Mouse (Mus musculus) CD4-positive helper T cell, adult 2 months (primary cell): Measurements from ENCODE around the gene Rufy3.

Experiments
- DNase-seq: peaks from one replicate; pipeline ENCODE4 v3.0.0-alpha.2; 2012; ENCODE audit warnings: low read depth, missing footprints, low spot score

Rufy3 gene

DNA sequence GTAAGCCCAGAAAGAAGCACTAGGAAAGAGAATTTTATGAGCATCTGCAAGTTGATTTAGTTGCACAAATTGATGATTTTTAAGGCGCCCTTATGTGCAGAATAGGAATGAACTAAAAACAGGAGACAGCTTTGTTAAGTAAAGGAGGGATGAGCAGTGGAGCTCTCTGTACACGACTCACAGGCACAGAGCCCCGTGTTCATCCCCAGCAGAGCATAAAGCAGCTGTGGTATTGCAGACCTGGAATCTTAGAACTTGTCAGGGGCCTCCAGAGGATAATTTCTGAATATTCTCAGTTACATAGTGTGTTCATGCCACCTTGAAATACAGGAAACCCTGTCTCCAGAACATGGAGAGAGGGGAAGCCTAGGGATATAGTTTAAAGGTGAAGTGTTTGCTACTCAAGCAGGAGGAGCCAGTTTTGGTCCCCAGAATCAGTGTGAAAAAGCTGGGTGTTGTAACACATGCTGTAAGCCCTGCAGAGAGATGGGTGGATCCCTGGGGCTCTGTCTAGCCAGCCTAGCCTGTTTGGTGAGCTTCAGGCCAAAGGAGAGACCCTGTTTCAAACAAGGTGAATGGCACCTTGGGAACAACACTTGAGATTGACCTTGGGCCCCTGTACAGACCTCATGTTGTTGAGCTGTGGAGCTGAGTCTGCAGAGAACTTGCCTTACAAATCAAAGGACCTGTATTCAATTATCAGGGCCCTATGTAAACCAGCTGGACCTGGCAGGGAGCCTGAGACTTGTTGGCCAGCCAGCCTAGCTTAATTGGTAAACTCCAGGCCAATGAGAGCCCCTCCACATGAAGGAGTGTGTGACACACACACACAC is 10.9 kb downstream of the Rufy3 start:
- DNase-seq, result no peak

- DNase-seq, result no peak
These were observed 15.8 kb downstream of the Rufy3 start for GRCm38 (mm10) chr5:88580681-88581080.

DNA sequence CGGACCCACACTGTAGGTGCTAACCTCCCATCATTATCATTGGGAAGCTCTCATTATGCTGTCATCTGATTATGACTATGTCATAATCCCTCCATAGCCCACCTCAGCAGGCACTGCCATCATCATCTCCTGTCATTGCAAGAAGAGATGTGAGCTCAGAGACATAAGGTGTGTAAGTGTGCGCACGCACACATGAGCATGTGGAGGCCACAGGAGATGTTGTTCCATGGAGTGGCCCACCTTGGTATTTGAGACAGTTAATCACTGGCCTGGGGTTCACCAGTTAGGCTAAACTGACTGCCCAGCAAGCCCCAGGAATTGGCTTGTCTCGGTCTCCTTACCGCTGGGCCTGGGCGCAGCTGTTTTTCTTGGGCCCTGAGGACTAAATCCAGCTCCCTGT is 16.5 kb downstream of the Rufy3 start:
- no peak for DNase-seq

- no peak for DNase-seq
These were observed 18.6 kb downstream of the Rufy3 start for GRCm38 (mm10) chr5:88583271-88584031.

GRCm38 (mm10) chr5:88584061-88584460 is 19.2 kb downstream of the Rufy3 start:
- DNase-seq, result no peak

DNA sequence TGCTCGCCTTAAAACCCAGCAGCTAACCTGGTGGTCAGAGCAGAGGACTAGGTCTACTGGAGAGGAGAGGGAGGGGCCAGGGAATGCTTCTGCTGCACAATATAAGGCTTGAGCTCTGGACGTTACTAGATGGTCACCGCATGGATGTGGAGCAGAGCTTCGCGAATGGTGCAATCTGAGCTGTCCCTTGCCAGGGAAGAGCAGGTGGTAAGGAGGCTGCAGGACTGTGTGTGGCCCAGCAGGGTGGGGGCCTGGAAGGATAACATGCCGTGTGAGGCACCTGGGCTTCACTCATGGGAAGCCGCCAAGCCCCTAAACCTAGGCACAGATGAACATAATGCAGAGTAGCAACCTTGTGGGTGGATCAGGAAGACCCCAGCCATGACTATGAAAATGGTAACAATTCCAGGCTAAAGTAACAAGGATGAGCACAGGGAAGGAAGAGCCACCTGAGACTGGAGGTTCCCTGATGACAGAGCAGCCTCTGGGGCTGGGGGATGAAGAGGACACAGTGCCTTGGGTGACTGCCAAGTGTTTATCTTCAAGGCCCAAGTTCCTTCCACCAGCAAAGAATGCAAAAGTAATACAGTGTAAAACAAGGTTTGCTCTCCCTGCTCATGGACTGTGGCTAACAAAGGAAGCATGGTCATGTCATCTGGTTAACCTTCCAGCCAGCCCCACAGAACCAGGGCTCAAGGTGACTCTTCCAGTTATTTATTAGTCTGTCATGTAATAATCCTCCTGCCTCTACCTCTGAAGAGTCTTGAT is 21.8 kb downstream of the Rufy3 start:
- no peak for DNase-seq

DNA sequence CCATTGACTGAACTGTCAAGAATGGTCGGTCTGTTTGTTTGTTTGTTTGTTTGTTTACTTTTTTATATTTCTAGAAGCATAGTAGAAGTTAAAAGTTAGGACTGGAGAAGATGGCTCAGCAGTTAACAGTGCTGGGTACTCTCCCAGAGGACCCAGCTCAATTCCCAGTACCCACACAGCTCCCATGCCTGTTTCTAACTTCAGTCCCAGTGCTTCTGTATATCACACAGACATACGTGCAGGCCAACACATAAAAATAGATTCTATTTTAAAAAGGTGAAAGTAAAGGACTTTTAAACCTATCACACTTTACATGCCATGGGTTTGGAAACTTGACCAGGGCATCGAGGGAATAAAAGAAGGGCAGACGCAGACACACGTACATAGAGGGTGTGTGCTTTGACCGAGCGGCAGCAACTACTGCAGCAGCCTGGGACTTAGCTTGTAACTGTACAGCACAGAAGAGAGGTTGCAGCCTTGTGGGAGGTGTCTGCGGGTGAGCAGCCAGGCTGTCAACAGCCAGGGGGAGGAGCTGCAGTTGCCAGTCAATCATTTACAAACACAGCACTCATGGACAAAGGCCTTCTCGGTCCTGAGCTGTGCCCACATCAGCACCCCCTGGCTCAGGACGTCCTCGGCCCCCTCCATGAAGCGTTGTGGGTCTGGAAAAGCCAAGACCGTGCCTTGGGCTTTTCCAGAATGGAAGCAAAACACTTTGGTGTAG is 22.5 kb downstream of the Rufy3 start:
- no peak for DNase-seq

- DNase-seq, result no peak
These were observed 23.6 kb downstream of the Rufy3 start for GRCm38 (mm10) chr5:88588481-88588880.

DNA sequence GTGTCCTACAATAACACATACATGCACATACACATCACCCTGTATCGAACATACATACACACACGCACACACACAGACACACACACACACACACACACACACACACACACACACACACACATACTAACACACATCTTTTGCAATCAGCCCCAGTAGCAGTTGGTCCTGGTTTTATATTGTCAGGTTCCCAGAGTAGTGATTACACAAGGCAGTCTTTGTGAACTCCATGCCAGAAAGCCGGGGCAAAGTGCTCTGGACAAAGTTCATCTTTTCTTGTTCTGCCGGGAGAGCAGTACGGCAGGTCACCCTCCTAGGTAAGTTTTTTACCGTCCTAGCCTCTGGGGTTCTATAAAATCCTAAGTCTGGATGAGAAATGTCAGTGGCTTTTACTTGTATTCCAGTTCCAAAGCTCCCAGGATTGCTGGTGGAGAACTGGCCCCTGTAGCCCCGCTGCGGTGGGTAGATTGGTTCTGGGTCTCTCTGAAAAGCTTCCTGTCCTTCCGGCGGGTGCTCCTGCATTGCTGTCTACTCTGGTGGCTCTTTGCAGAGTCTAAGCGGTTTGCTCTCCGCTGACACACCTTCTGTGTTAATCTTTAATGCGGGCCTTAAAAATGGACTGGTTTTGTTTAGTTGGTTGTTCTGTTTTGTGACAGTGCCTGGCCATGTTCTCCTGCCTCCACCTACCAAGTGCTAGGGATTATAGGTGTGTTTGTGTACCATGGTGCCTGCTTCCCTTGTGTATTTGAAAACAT is 28.8 kb downstream of the Rufy3 start:
- DNase-seq, result no peak

DNA sequence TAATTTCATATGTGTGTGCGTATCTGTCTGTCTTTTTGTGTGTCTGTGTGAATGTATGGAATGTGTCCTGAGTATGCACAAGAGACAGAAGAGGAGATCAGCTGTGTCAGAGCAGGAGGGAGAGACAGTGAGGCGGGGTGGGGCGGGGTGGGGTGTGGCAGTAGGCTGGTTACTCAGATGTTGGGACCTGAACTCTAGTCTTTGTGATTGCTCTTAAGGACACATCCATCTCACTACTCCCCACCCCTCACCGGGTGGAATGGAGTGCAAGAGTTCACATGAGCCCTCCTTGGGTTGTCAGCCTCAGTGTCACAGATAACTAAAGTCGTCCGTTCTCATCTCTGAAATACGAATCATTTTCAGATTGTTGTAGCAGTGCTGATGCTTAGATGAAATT is 29.3 kb downstream of the Rufy3 start:
- DNase-seq, result no peak

DNA sequence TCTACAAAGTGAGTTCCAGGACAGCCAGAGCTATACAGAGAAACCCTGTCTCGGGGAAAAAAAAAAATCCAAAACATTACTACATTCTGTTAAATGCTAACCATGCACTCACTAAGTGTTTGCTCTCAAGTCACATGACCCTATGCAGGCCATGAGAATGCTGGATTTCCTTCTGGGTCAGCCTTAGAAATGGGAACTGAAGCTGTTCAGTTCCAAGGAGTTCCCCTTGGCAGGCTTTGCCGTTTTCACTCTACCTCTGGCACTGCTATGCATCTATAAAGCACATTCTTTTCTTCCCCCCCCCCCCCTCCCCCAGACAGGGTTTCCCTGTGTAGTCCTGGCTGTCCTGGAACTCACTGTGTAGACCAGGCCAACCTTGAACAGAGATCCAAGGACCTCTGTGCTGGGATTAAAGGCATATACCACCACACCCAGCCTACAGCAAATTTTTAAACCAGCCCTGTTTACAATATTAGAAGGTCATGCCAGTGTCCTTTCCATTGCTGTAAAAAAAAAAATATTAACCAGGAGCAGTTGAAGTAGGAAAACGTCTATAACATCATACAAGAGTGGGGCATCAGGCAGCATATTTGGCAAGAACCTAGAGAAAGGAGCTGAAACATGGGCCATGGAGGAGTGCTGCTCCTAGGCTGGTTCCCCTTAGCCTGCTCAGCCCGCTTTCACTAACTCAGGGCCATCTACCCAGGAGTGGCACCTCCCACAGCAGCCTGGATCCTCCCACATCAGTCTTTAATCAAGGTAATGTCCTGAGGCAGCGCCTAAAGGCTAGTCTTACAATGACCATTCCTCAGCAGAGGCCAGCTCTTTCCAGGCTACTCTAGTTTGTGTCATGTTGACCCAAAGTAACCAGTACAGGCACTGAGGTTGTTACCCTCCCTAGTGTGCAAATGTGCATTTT is 31.0 kb downstream of the Rufy3 start:
- no peak for DNase-seq

GRCm38 (mm10) chr5:88598961-88599360 is 34.1 kb downstream of the Rufy3 start:
- no peak for DNase-seq

GRCm38 (mm10) chr5:88602030-88602429 is 37.2 kb downstream of the Rufy3 start:
- no peak for DNase-seq

DNA sequence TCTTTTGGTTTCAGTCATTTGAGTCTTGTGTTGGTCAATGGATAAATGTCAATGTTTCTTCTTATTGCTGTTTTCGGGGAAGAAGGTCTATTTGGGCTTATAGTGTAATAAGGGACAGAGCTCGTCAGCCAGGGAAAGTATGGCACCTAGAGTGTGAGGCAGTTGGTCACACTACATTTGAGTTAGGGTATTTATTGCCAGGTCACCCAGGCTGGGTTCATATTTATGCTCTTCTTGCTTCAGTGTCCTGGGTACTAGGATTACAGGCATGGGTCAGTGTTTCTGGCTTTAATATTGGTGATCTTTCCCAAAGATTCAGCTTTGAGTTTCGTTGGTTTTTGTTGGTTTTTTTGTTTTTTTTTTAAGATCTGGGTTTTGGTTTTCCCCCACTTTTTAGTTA is 37.9 kb downstream of the Rufy3 start:
- DNase-seq, result no peak

DNA sequence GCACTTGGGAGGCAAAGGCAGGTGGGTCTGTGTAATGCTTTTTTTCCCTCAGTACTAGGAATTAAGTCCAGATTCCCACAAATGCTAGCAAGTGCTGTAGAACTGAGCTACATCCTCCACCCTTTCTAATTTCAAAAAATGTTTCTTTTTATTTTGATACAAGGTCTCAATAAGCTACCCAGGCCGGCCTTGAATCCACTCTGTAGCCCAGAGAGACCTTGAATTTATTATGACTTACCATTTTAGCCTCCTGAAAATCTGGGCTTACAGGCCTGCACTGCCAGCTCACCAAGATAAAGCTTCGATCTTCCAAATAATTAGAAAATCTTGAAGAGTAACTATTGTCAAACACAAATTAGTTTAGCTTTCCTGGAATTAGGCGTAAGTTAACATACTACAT is 39.2 kb downstream of the Rufy3 start:
- no peak for DNase-seq

DNA sequence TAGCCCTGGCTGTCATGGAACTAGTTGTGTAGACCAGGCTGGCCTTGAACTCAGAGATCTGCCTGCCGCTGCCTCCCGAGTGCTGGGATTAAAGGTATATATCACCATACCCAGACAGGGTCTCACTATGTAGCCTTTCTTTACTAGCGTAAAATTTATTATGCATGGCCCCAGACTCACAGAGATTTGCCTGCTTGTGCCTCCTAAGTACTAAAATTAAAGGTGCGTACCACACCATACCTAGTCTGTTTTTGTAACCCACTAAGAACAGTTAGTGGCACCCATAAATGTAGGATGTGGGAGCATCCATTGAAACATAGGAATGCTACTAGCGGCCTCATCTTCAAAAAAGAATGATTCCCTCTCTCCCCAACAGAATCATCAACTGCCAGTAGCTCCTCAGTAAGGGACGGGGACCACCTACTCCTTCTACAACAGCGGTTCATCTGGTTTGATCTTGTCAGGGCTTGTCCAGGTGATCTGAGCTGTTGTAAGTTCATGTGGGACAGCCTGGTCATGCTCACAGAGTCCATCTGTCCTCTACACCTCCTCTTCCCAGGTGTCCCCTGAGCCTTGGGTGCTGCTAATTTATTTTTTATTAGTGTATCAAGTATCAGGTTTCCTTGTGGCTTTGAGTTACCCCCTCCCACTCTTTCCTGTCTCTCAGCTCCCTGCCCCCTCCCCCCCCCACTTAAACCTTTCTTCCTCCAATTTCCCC is 40.0 kb downstream of the Rufy3 start:
- DNase-seq, result no peak

GRCm38 (mm10) chr5:88614129-88614528 is 49.3 kb downstream of the Rufy3 start:
- DNase-seq, result no peak

DNA sequence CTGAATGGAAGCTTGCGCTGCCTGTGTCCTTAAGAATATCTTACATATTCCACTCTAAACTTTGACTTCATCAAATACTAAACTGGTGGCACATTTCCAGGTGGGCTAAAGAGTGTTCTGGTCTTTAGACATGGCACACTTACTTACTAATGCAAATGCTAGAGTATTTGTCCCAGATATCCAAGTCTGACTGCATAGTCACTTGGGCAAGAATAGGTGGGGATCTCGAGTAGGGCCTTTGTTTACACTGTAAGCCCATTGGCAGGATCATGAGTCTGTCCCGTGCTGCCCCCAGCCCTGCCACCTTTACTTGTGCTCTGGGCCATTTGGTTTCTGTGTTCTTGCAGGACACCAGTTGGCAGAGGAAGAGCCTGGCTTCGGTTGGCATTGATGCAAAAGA is 52.1 kb downstream of the Rufy3 start:
- no peak for DNase-seq

GRCm38 (mm10) chr5:88627545-88627944 is 62.7 kb downstream of the Rufy3 start:
- no peak for DNase-seq
